Mouse (Mus musculus) liver, embryonic 14.5 days (tissue): ENCODE measurements at regions not wholly inside any gene's neighbourhood (a gene's known extent, or its start where the extent isn't known, plus 50 kb on each side); places are given as distances from the start of the nearest gene placed in this dataset.

Experiments used
- CTCF ChIP-seq: IDR thresholded peaks from 2 replicates; pipeline ENCODE4 v1.5.1; 2016; ENCODE audit warnings: antibody characterized with exemption, low read depth, control low read depth
- EP300 ChIP-seq: IDR thresholded peaks from 2 replicates; pipeline ENCODE4 v1.6.1; 2016; ENCODE audit warnings: antibody characterized with exemption, low read depth

- TF ChIP-seq CTCF (no peak), EP300 (no peak)
Measured at GRCm38 (mm10) chr5:112143993-112144621, 108.2 kb downstream of the Cryba4 start.
